Mouse (Mus musculus) lung, postnatal 10 days (tissue): ENCODE measurements at regions not wholly inside any gene's neighbourhood (a gene's known extent, or its start where the extent isn't known, plus 50 kb on each side); places are given as distances from the start of the nearest gene placed in this dataset.
"Not testable (repeated sequence)": the region's sequence is repeated elsewhere in the genome, so short reads cannot be mapped to it uniquely, and the experiment has no call there.

Experiments
- DNase-seq: peaks from one replicate; pipeline ENCODE4 v3.0.0; 2021

DNA sequence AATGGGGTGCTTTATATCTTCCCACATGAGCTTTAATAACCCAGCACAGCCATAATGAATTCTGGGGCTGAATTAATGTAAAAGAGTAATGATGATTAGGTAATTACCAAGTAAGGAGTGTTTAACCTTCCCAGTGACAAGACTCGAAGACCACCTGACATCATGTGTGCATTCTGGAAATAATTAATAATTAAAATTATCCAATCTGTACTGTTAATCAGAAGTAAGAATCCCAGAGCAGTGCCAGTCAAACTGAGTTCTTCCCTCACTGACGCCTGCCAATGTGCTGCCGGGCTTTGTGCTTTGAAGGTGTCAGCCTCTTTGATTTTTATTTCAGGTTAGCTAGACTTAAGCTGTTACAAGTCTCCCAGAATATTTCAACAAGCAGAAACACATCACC is 183.0 kb upstream of the Plxna2 start:
- no peak for DNase-seq

DNA sequence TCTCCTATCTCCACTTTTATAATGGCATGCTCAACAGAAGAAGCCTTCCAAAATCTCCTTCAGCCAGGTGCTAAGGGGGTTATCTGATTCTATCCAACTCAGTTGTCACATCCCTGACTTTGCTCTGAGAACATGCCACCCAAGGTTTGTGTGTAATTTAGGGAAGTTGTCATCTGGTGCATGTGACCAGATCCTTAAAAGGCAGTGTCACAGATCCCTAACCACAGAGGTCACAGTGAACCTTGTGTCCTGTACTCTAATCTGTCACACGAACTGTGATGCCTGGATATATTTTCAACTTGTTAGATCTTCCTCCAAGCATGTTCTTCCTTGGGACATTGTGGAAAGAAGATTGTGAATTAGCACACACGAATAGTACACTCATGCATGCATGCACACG is 189.4 kb upstream of the Plxna2 start:
- no peak for DNase-seq

DNA sequence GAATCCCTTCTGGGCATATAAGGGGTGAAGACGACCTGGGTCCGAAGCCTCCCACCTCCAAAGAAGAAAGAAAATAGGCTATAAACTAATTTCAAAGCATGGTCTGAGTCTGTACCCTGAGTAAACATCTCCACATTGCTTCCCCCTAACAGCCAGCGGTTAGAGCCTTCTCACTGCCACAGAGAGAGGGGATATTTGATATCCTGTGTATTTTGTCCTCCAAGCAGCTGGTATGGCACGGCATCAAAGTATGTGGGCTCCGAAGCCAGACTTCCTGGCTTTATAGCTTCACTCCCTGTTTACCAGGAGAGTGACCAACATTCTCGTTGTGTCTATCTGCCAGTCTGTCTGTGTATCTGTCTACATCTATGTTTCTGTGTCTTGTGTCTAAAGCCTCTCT is 191.7 kb upstream of the Plxna2 start:
- DNase-seq = peak; percentile 6

DNA sequence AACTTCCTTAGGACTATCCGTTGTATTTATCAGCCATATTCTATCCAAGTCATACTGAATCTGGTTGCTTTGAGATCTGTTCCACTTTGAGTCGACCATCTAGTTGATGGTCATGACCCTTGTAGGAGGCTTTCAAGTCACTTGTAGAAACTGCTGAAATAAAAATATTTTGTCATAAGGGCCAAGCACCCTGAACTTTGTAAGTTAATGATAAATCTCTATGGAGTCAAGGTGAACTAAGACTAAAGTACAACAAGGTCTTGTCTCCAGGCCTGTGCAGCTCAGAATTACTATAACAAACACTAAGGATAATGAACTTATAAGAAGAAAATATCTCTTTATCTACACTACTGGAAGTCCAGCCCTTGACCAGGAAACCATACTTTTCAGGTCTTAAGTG is 193.8 kb upstream of the Plxna2 start:
- no peak for DNase-seq

DNA sequence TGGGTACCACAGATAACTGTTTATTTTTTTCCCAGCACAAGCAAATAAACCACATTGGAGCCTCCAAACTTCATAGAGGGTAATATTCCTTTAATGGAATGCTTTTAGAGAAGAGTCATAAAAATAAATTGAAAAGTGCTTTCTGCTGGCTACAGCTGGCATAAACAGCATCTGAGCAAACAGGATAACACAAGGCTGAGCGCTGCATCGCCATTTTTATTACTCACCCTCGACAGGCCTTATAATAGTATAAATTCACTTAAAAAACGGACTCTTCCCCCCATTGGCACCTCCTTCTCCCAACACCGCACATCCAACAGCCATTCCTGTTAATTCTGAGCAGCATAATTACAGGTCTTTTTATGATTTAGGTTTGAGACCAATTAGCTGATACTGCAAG is 205.8 kb upstream of the Plxna2 start:
- DNase-seq = no peak

DNA sequence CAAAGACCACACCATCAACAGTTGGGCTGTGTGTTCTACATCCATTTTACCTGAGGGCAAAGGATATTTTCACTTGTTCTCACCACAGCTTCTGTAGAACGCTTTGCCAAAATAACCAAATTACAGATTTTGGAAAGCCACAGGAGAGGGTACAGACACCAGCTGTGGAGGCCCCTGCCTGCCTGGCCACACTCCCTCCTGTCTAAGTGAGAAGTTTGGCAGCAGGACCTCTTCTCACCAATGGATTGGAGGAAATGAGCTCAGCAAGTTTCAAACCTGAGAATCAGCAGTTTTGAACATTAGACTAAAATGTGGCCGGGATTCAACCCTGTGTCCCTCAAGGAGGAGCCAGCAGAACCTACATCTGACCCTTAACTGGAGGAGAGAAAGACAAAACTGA is 206.2 kb upstream of the Plxna2 start:
- peak; percentile 18 for DNase-seq

DNA sequence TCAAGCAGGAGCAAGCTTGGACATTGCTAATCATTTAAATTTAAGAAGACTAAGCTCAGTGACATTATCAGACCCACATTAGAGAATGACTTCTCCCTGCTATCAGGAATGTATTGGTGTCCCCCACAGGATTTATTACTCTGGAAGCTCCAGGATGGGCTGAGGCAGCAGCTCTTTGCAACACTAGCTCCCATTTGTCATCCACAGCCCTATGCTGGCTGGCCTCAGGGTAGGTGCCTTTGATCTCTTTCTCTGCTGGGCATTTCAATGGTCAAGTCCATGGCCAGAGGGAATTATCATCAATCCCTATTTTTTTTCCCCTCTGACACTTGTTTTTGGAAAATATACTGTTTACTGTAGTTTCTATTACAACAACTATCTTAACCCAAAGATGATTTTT is 218.7 kb upstream of the Plxna2 start:
- DNase-seq = no peak

DNA sequence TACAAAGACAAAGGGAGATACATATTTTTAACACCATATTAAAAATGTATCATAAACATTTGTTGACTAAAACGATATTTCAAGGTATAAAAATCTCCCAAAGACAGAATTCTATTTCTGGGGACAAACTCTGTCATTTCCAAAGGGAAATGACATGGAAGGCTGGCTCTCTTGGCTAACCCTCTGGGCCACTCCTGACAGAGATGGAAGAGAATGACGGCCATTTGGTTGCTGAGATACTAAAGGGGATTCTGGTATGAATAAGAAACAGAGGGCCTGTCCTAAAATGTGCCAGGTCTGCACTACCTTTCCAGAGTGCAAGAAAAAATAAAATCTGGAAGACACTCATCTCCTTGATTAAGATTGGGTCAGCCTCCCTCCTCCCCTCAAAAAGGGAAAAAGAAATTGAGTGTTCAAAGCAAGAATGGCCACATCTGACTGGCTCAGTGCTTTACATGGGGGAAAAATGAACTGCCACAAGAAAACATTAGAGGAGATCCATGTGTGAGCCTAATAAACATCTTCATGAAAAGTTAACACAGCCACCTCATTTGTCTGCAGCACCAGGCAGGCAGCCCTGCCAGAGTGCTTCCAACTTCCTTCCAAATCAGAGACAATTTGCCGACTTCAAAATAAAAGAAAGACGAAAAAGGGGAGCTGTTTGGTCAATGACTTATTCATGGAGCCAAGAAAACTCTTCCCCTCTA is 221.1 kb upstream of the Plxna2 start:
- DNase-seq = peak; percentile 76

DNA sequence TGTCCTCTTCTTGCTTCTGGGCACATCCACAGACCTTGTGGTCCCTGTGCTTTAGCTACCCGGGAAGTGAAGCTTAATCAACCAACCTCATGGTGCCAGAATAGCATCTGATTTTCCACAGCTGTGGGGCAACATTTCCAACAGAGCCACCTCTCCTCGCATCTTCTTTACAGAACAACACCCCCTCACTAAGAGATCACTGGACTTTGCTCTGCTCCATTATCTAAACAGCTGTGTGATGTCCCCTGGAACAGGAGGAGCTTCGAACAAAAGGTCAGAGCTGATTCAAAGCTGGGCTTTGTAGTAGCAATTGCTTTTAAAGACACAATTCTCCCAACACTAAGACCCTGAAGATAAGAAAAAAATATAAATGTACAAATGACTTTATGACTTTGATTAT is 224.3 kb upstream of the Plxna2 start:
- DNase-seq = no peak

DNA sequence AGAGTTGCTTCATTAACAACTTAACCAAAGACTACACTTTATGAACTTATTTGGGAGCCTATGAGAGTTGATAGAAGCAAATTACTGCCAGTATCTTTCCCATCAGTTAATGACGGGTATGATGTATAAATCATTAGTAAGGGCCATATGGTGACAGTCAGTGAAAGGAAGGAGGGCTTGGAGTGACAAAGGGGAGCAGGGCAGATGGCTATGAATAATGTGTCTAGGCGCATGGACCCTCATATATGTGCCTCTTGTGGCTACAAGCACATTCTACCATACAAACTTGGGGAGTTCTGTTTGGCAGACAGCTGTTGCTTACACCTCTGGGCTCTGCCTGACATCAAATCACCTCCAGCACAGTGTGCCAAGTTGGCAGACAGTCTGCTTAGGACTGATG is 227.8 kb upstream of the Plxna2 start:
- no peak for DNase-seq

DNA sequence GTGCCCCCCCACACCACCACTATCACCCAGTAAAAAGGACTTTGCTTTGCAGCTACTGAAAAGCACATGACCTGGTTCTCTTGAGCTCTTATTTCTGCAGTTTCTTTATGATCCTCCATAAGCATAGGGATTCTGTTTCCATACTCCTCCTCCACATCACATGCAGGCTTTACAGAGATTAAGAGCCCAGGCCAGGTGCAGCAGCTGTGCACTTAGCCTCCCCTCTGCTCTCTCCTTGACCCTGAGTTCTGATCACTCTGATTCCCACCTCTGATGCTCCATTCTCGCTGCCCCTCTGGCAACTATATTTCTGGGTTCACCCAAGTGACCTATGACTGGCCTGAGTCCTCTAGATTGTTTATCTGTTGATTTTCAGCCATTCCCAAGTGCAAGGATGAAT is 239.9 kb upstream of the Plxna2 start:
- no peak for DNase-seq

DNA sequence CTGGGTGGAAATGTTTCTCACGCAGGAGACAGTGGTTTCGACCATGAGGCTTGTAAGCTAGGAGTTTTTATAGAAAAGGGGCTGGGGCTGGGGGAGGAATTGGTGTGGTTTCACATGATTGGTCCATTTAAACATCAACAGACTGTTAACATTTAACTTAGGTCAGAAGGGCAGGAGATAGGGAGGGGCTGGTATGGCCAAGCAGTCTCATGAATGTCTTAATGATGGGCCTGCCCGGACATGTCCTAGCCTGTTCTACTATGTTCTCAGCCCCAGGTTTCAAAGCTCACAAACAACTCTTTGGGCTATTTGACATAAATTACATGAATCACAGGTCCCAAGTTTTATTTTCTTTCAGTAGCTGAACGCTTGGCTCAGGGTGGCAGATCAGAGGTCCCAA is 244.5 kb upstream of the Plxna2 start:
- DNase-seq = not testable (repeated sequence)

DNA sequence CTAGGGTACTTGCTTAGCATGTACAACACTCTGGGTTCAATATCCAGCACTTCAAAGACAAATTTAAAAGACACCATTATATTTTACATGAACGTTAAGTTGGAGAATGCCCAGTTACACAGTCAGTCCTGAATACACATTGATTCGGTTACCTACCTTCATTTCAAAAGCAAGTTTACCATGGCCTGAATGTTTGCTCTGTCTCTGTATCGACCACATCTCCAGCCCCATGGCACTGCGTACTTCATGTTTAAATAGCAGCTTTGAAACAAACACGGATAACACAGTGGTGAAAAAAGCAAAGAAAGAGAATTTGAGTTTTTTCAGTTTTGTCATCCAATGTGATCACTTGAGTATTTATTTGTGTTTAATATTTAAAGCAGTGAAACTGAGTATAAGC is 254.1 kb upstream of the Plxna2 start:
- no peak for DNase-seq

DNA sequence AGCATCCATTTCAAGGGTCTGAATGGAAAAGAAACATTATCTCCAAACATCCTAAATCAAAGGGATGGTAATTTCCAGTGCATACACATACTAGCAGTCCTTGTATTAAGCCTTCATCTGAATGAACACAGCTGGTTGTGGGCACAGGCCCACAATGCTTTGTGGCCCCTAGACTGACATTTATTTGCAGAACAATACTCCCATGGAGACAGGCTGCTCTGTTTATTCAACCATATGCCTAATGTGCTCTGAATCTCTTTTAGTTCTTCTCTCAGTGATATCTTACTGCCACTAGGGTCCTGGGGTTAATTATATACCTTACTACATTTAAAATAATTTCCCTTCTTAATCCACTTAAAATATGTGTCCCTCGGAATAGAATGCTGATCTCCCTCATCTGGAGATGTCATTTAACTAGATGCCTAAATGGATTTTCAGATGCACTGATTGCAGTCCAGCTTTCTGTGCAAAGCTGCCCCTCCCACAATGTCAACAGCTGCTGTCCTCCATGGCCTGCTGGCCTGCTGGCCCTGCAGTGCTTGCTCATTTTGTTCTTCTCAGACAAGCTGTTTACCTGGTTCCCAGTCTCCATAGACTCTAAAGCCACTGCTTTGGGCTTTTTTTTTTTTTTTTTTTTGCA is 254.8 kb upstream of the Plxna2 start:
- no peak for DNase-seq

DNA sequence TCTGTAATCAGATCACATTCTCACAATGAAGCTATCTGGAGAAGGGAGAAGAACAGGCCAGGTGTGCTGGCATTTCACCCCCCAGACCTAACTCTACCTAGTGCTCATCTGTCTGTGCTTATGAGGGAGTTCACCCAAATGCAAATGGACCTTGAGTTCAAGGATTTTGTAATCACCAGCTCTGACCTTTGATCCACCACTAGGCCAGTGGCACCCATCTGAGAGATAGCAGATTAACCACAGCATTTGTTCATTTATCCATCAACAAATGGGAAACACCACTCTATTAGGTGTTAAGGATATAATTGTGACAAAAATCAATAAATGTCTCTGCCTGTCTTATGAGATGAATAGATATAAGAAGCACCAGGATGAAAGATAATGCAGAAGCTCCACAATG is 255.7 kb upstream of the Plxna2 start:
- DNase-seq = no peak

DNA sequence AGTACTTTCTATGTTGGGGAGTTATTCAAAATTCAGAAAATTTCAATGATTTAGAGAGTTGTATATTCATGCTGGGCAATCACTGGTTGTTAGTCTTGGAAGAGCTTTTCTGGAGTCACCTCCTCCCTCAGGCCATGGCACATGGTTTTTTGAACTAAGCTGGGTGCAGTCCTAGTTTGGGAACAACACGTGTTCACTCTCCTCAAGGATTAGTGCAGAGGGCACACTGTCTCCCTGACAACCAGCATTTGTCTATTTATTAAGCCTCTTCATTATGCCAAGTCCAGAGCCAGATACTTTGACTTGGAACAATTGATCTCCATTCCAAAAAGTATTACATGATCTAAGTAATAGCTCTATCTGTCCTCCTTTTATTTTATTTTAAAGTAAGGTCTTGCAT is 256.7 kb upstream of the Plxna2 start:
- DNase-seq = no peak

DNA sequence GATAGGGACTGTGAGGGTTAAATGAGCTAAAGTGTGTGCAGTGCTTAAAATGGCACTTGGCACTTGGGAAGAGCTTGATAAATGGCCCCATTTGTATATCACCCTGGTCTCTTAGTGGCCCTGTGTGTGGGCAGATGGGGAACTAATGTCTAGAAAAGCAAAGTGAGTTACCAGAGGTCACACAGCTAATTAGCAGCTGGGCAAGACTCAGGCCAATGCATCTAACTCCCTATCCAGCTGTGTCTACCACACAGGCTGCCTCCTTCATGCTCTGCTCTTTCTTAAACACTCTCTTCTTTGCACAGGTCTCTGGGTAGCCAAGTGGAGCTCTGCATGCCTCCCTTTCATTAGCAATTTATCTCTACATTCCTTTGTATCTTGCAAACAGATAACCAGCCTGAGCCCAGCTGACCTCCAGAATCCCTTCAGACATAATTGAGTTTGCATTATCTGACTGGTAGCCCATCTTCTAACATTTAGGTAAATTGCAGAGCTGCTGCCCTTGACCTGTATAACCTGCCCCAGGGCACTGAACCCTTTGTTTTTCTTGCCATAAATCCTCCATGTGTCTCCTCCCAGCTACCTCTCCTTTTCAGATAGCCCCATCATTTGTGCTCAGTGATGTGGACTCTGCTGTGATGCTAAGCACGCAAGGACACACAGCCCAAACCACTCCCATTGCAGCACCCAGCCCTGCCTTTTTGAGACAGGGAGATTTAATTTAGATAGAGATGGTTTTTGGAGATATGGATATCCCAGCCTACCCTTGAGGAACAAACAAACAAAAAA is 263.5 kb upstream of the Plxna2 start:
- no peak for DNase-seq

DNA sequence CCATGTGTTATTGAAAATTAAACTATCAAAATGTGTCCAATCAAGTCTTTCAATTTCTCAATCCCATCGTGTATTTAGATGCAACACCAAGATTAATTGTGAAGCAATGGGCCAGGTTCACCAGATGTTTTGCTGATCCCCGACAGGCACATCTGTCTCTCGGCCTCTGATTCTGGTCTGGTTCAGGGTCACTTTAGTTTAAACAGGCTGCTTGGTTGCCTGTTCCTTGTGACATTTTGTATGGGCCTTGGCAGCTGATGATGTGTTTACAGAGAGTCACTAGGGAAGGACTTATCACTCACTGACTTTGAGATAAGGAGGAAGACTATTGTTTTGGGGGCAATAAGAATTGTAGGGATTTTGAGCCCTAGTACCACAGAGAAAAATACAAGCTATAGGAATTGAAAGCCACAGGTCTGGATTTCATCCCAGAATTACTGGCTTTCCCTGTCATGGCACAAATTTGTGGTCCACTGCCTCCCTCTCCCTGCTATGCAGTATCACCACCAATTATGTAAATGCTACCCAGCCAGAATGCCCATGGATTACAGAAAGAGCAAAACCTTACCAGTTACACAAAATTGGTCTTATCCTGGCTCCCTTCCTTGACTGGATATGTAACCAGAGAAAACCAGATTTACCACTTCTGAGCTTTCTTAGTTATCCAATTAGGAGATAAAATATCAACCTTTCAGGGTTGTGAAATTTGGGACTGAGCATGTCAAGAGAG is 272.5 kb upstream of the Plxna2 start:
- DNase-seq = peak; percentile 16

DNA sequence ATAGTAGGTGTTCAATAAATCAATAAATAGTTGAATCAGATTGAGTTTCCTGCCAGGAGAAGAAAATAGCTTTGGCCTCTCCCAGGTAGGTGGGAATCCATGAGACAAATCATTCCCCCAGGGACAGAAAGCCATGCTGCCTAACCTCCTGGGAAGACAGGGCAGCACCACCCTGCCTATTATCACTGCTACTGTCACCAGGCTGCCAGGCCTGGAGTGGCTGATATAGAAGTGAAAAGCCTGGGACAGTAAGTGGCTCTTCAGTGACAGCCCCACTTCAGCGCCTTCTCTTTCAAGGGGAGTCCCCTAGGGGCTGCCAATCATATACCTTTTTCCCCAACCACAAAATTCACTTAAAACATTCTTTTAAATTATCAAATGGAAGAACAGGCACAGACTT is 275.4 kb upstream of the Plxna2 start:
- DNase-seq = no peak

DNA sequence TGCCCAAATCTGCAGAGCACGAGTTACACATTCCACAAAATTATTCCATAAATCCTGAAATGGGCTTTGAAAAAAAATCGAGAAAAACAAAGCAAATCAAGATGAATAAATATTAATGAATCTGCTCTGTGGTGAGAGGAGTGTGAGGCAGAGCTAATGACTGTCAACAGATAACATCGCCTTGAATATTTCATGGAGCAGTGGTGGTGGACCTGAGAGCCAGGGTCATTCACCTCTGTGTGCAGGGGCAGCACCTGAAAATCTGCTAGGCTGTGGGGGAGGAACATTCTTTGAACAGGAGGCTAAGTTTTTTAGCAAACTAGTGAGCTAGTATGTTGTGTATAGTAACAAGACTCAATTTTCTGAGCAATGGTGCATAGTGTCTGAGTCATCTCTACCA is 276.3 kb upstream of the Plxna2 start:
- DNase-seq = no peak

DNA sequence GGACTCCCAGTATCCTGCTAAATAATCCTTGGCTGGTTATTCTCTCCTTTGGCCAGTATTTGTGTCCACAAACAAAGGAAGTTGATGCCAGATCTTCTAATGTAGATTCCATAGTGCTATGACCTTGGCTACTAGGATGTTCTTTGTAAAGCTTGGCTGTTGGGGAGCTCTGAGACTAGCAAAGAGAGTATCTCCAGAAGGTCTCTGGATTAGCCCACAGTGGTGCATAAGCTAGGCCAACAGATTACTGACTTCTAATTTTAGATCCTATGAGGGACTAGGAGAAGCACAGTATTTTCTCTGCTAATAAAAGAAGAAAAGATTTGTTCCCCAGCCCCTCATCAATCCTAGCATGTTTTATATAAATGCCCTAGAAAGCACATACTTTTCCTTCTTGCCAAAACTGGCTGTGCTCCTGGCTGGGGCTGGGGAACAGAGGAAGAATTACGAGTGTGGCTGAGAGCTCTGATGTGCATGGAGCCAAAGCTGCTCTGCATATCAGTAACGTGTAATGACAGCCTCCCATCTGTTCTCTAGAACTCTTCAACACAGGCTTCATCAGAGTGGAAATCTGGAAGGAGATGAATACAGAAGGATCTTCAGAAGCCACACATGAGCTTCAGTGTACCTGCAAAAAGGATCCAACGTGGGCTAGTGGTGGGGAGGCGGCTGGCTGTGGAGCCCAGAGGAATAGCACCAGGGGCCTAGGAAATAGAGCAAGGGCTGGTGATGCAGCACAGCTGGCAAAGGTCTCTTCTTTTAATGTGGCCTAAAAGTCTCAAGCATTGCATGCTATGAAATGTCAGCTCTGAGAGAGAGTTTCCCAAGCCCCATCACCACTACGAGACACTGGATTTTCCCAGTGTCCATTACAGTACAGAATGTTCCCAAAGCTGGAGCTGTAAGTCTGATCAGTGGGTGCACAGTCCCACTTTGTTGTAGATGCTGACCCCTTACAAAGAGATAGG is 283.0 kb upstream of the Plxna2 start:
- peak; percentile 80 for DNase-seq

DNA sequence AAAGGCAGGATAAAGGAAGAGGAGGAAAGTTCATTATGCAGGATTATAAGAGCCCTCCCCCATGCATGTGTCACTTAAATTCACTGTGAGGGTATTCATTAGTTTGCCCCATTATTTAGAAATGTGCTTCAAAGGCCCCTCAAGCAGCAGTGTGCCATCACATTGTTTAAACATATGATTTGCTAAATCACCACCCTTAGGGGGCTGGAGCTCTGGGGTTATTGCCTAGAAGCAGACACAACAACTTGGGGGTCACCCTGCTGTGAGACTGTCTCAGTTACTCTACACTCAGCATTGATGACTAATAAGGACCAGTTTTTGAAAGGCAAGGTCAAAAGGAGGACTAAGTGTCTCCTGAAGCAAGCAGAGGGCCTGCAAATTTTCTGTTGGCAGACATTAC is 285.4 kb upstream of the Plxna2 start:
- no peak for DNase-seq
